Mouse (Mus musculus): ENCODE results near the gene Arntl2. TPM values are rescaled to one million over a fixed set of nuclear protein-coding genes. Genes with fewer than 3 reads are reported as not detected.
"Not testable (repeated sequence)": the region's sequence is repeated elsewhere in the genome, so short reads cannot be mapped to it uniquely, and the experiment has no call there.

The Arntl2 gene
- polyA plus RNA-seq, 1 experiment from 2014 or later, result 1.2 TPM

GRCm38 (mm10) chr6:146864370-146864769, 68.5 kb downstream of the Arntl2 start:
- not testable (repeated sequence) for H3K4me2 ChIP-seq (ENCODE audit: low read depth); H3K27ac ChIP-seq (ENCODE audit: low read depth, low read length); H3K4me3 ChIP-seq (ENCODE audit: low read depth, low read length); ATAC-seq (ENCODE audit: insufficient read depth, low FRiP score, low TSS enrichment); H3K9ac ChIP-seq (ENCODE audit: low read length); DNase-seq (ENCODE audit: low spot score); H3K4me1 ChIP-seq (ENCODE audit: control insufficient read depth, insufficient read depth, low read length); H3K36me3 ChIP-seq (ENCODE audit: control insufficient read depth, insufficient read depth, low read length); H3K27me3 ChIP-seq (ENCODE audit: control insufficient read depth, insufficient read depth, low read length); H3K9me3 ChIP-seq (ENCODE audit: control insufficient read depth, low read length)
- WGBS, result 96% methylated on average over 5 of the region's 5 CpGs

- Histone ChIP-seq H3K27me3 (ENCODE audit: control insufficient read depth, insufficient read depth, low read length) (no peaks in the 10 kb centered on the region), H3K36me3 (ENCODE audit: control insufficient read depth, insufficient read depth, low read length) (no peaks in the 10 kb centered on the region), H3K4me2 (ENCODE audit: low read depth) (no peak overlapping the region), H3K4me1 (ENCODE audit: control insufficient read depth, insufficient read depth, low read length) (no peaks in the 10 kb centered on the region), H3K27ac (ENCODE audit: low read depth, low read length) (no peak overlapping the region), H3K4me3 (ENCODE audit: low read depth, low read length) (no peak overlapping the region), H3K9ac (ENCODE audit: low read length) (no peak overlapping the region), H3K9me3 (ENCODE audit: control insufficient read depth, low read length) (no peaks in the 10 kb centered on the region)
- ATAC-seq (ENCODE audit: insufficient read depth, low FRiP score, low TSS enrichment) (no peak), DNase-seq (ENCODE audit: low spot score) (no peak)
- WGBS, result 81% methylated on average over 4 of the region's 4 CpGs
Measured at GRCm38 (mm10) chr6:146865701-146866100, 69.8 kb downstream of the Arntl2 start.

GRCm38 (mm10) chr6:146871975-146872374, 76.1 kb downstream of the Arntl2 start:
- WGBS, result 93% methylated on average over 4 of the region's 4 CpGs
- Histone ChIP-seq H3K9me3 (ENCODE audit: control insufficient read depth, low read length) (no peaks in the 10 kb centered on the region), H3K4me3 (ENCODE audit: low read depth, low read length) (no peak overlapping the region), H3K27ac (ENCODE audit: low read depth, low read length) (no peak overlapping the region), H3K36me3 (ENCODE audit: control insufficient read depth, insufficient read depth, low read length) (no peaks in the 10 kb centered on the region), H3K4me1 (ENCODE audit: control insufficient read depth, insufficient read depth, low read length) (no peaks in the 10 kb centered on the region), H3K27me3 (ENCODE audit: control insufficient read depth, insufficient read depth, low read length) (no peaks in the 10 kb centered on the region), H3K9ac (ENCODE audit: low read length) (no peak overlapping the region), H3K4me2 (ENCODE audit: low read depth) (no peak overlapping the region)
- ATAC-seq (ENCODE audit: insufficient read depth, low FRiP score, low TSS enrichment) (no peak), DNase-seq (ENCODE audit: low spot score) (no peak)

GRCm38 (mm10) chr6:146874415-146874814, 78.6 kb downstream of the Arntl2 start:
- 85% methylated on average over 6 of the region's 6 CpGs for WGBS
- Histone ChIP-seq H3K4me3 (ENCODE audit: low read depth, low read length) (no peak overlapping the region), H3K4me2 (ENCODE audit: low read depth) (no peak overlapping the region), H3K9ac (ENCODE audit: low read length) (no peak overlapping the region), H3K27me3 (ENCODE audit: control insufficient read depth, insufficient read depth, low read length) (no peaks in the 10 kb centered on the region), H3K4me1 (ENCODE audit: control insufficient read depth, insufficient read depth, low read length) (no peaks in the 10 kb centered on the region), H3K9me3 (ENCODE audit: control insufficient read depth, low read length) (no peaks in the 10 kb centered on the region; the same call in 1 of the 2 replicates), H3K27ac (ENCODE audit: low read depth, low read length) (no peak overlapping the region), H3K36me3 (ENCODE audit: control insufficient read depth, insufficient read depth, low read length) (no peaks in the 10 kb centered on the region)
- DNase-seq (ENCODE audit: low spot score) (no peak), ATAC-seq (ENCODE audit: insufficient read depth, low FRiP score, low TSS enrichment) (no peak)

GRCm38 (mm10) chr6:146876820-146877219, 81.0 kb downstream of the Arntl2 start:
- WGBS, result 89% methylated on average over 2 of the region's 2 CpGs
- H3K4me3 ChIP-seq (ENCODE audit: low read depth, low read length), result no peak overlapping the region
- H3K27ac ChIP-seq (ENCODE audit: low read depth, low read length), result no peak overlapping the region
- no peaks in the 10 kb centered on the region; the same call in 1 of the 2 replicates for H3K9me3 ChIP-seq (ENCODE audit: control insufficient read depth, low read length)
- H3K4me1 ChIP-seq (ENCODE audit: control insufficient read depth, insufficient read depth, low read length), result no peaks in the 10 kb centered on the region
- DNase-seq (ENCODE audit: low spot score) (no peak), ATAC-seq (ENCODE audit: insufficient read depth, low FRiP score, low TSS enrichment) (no peak)
- no peak overlapping the region for H3K4me2 ChIP-seq (ENCODE audit: low read depth)
- no peaks in the 10 kb centered on the region for H3K27me3 ChIP-seq (ENCODE audit: control insufficient read depth, insufficient read depth, low read length)
- no peak overlapping the region for H3K9ac ChIP-seq (ENCODE audit: low read length)
- no peaks in the 10 kb centered on the region for H3K36me3 ChIP-seq (ENCODE audit: control insufficient read depth, insufficient read depth, low read length)

- 94% methylated on average over 12 of the region's 12 CpGs for WGBS
- ATAC-seq (ENCODE audit: insufficient read depth, low FRiP score, low TSS enrichment), result no peak
- no peak overlapping the region for H3K4me2 ChIP-seq (ENCODE audit: low read depth)
- no peaks in the 10 kb centered on the region for H3K27me3 ChIP-seq (ENCODE audit: control insufficient read depth, insufficient read depth, low read length)
- no peak overlapping the region for H3K4me3 ChIP-seq (ENCODE audit: low read depth, low read length)
- DNase-seq (ENCODE audit: low spot score), result no peak
- H3K9ac ChIP-seq (ENCODE audit: low read length), result no peak overlapping the region
- H3K9me3 ChIP-seq (ENCODE audit: control insufficient read depth, low read length), result no peaks in the 10 kb centered on the region; the same call in 1 of the 2 replicates
- no peaks in the 10 kb centered on the region for H3K36me3 ChIP-seq (ENCODE audit: control insufficient read depth, insufficient read depth, low read length)
- H3K4me1 ChIP-seq (ENCODE audit: control insufficient read depth, insufficient read depth, low read length), result no peaks in the 10 kb centered on the region
- H3K27ac ChIP-seq (ENCODE audit: low read depth, low read length), result no peak overlapping the region
Measured at GRCm38 (mm10) chr6:146877425-146878045, 81.7 kb downstream of the Arntl2 start.

- Histone ChIP-seq H3K9me3 (ENCODE audit: control insufficient read depth, low read length) (no peaks in the 10 kb centered on the region; the same call in 1 of the 2 replicates), H3K4me3 (ENCODE audit: low read depth, low read length) (no peak overlapping the region), H3K9ac (ENCODE audit: low read length) (no peak overlapping the region), H3K36me3 (ENCODE audit: control insufficient read depth, insufficient read depth, low read length) (no peaks in the 10 kb centered on the region), H3K4me2 (ENCODE audit: low read depth) (no peak overlapping the region), H3K4me1 (ENCODE audit: control insufficient read depth, insufficient read depth, low read length) (no peaks in the 10 kb centered on the region), H3K27me3 (ENCODE audit: control insufficient read depth, insufficient read depth, low read length) (no peaks in the 10 kb centered on the region), H3K27ac (ENCODE audit: low read depth, low read length) (no peak overlapping the region)
- WGBS, result 40% methylated on average over 10 of the region's 10 CpGs
- ATAC-seq (ENCODE audit: insufficient read depth, low FRiP score, low TSS enrichment) (no peak), DNase-seq (ENCODE audit: low spot score) (no peak)
Measured at GRCm38 (mm10) chr6:146878926-146879325, 83.1 kb downstream of the Arntl2 start.

GRCm38 (mm10) chr6:146879856-146880255, 84.0 kb downstream of the Arntl2 start:
- ATAC-seq (ENCODE audit: insufficient read depth, low FRiP score, low TSS enrichment), result no peak
- H3K27me3 ChIP-seq (ENCODE audit: control insufficient read depth, insufficient read depth, low read length), result no peaks in the 10 kb centered on the region
- WGBS, result 91% methylated on average over 9 of the region's 9 CpGs
- no peaks in the 10 kb centered on the region for H3K36me3 ChIP-seq (ENCODE audit: control insufficient read depth, insufficient read depth, low read length)
- no peak overlapping the region for H3K4me3 ChIP-seq (ENCODE audit: low read depth, low read length)
- H3K4me2 ChIP-seq (ENCODE audit: low read depth), result no peak overlapping the region
- H3K9me3 ChIP-seq (ENCODE audit: control insufficient read depth, low read length), result no peaks in the 10 kb centered on the region; the same call in 1 of the 2 replicates
- H3K27ac ChIP-seq (ENCODE audit: low read depth, low read length), result no peak overlapping the region
- DNase-seq (ENCODE audit: low spot score), result no peak
- no peaks in the 10 kb centered on the region for H3K4me1 ChIP-seq (ENCODE audit: control insufficient read depth, insufficient read depth, low read length)
- no peak overlapping the region for H3K9ac ChIP-seq (ENCODE audit: low read length)

GRCm38 (mm10) chr6:146880296-146880695, 84.4 kb downstream of the Arntl2 start:
- H3K4me3 ChIP-seq (ENCODE audit: low read depth, low read length), result no peak overlapping the region
- 88% methylated on average over 4 of the region's 4 CpGs for WGBS
- ATAC-seq (ENCODE audit: insufficient read depth, low FRiP score, low TSS enrichment), result no peak
- no peak overlapping the region for H3K27ac ChIP-seq (ENCODE audit: low read depth, low read length)
- no peaks in the 10 kb centered on the region; the same call in 1 of the 2 replicates for H3K9me3 ChIP-seq (ENCODE audit: control insufficient read depth, low read length)
- no peak for DNase-seq (ENCODE audit: low spot score)
- no peaks in the 10 kb centered on the region for H3K36me3 ChIP-seq (ENCODE audit: control insufficient read depth, insufficient read depth, low read length)
- no peaks in the 10 kb centered on the region for H3K27me3 ChIP-seq (ENCODE audit: control insufficient read depth, insufficient read depth, low read length)
- H3K4me2 ChIP-seq (ENCODE audit: low read depth), result no peak overlapping the region
- no peaks in the 10 kb centered on the region for H3K4me1 ChIP-seq (ENCODE audit: control insufficient read depth, insufficient read depth, low read length)
- no peak overlapping the region for H3K9ac ChIP-seq (ENCODE audit: low read length)

All from neural tube, embryonic 11.5 days (tissue).